Mouse (Mus musculus) neural tube, embryonic 12.5 days (tissue): ENCODE results near the gene Taf4. TPM values are rescaled to one million over a fixed set of nuclear protein-coding genes. Genes with fewer than 3 reads are reported as not detected.

Experiments
- ATAC-seq: fragments of 200-750 bp; cut with Nextera tagmentation; 2 replicates; pipeline ENCODE4 v1.8.0; 2017; ENCODE audit warnings: low read depth, mild to moderate bottlenecking, moderate TSS enrichment, moderate library complexity; ENCODE audit not compliant: low FRiP score
- H3K27ac ChIP-seq: fragments of 300-500 bp; sonication (generic); 2 replicates; pipeline ENCODE4 v1.5.1; 2016
- H3K27me3 ChIP-seq: fragments of 300-500 bp; sonication (generic); replicated peaks from 2 replicates; pipeline ENCODE4 v1.6.1; 2016; ENCODE audit warnings: mild to moderate bottlenecking
- H3K36me3 ChIP-seq: fragments of 300-500 bp; sonication (generic); 2 replicates; pipeline ENCODE4 v1.6.1; 2016; ENCODE audit warnings: mild to moderate bottlenecking
- H3K4me1 ChIP-seq: fragments of 300-500 bp; sonication (generic); 2 replicates; pipeline ENCODE4 v1.6.1; 2016
- H3K4me2 ChIP-seq: fragments of 300-500 bp; sonication (generic); replicated peaks from 2 replicates; pipeline ENCODE4 v1.6.1; 2016; ENCODE audit warnings: mild to moderate bottlenecking
- H3K4me3 ChIP-seq: fragments of 300-500 bp; sonication (generic); 2 replicates; pipeline ENCODE4 v1.5.1; 2016
- H3K9ac ChIP-seq: fragments of 300-500 bp; sonication (generic); 2 replicates; pipeline ENCODE4 v1.6.1; 2016; ENCODE audit warnings: mild to moderate bottlenecking
- H3K9me3 ChIP-seq: fragments of 300-500 bp; sonication (generic); 2 replicates; pipeline ENCODE4 v1.6.1; 2016; ENCODE audit warnings: mild to moderate bottlenecking
- WGBS: fragments of 180-500 bp; shearing (Covaris S2); methylation state at CpG from one replicate; pipeline ENCODE4 v1.1.7; 2016; 5-methylcytosine and 5-hydroxymethylcytosine counted together
- polyA plus RNA-seq: library from polyadenylated mRNA; unstranded; fragments of >200 nt; fragmentation: Nextera tagmentation; extraction: Ambion mirVana; gene quantifications from 2 replicates; pipeline ENCODE4 v1.2.1, GENCODE M21; 2016

The Taf4 gene
- polyA plus RNA-seq, 1 experiment from 2014 or later, result 4.1 TPM

DNA sequence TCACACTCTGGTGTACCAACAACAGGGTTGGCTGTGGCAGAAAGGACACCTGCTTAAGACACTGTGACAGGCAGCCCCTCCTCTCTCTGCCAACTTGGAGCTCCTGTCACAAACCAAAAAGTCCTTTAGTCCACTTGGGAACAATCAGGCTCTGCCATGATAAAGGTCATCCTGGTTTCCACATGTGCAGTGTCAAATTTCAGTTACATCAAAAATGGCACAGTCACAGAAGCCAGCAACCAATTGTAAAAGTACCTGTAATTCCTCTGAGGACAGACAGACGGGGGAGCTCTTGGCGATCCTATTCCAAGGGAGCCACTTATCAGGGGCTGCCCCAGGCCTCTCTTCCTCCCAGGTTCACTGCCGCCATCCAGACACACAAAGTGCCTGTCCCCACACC lies 17.1 kb downstream of the Taf4 start:
- H3K27ac ChIP-seq, result no peak overlapping the region
- WGBS, result 36% methylated on average over 3 of the region's 3 CpGs
- ATAC-seq, result no peak

GRCm38 (mm10) chr2:179951542-179952524 lies 24.6 kb downstream of the Taf4 start:
- 74% methylated on average over 14 of the region's 14 CpGs for WGBS
- Histone ChIP-seq H3K27me3 (no peaks in the 10 kb centered on the region), H3K9ac (no peak overlapping the region), H3K4me1 (peaks cover 15% of the 10 kb centered on the region), H3K36me3 (no peaks in the 10 kb centered on the region), H3K27ac (no peak overlapping the region), H3K4me3 (no peak overlapping the region), H3K9me3 (no peaks in the 10 kb centered on the region), H3K4me2 (no peak overlapping the region)
- no peak for ATAC-seq

More for the DNA sequence above, 17.1 kb downstream of the Taf4 start:
- no peaks in the 10 kb centered on the region for H3K9me3 ChIP-seq
- H3K27me3 ChIP-seq, result no peaks in the 10 kb centered on the region
- H3K4me1 ChIP-seq, result peaks cover 28% of the 10 kb centered on the region
- no peak overlapping the region for H3K4me2 ChIP-seq
- no peaks in the 10 kb centered on the region for H3K36me3 ChIP-seq
- H3K4me3 ChIP-seq, result no peak overlapping the region
- H3K9ac ChIP-seq, result no peak overlapping the region

- Histone ChIP-seq H3K36me3 (no peaks in the 10 kb centered on the region), H3K27ac (no peak overlapping the region), H3K9ac (no peak overlapping the region), H3K27me3 (no peaks in the 10 kb centered on the region), H3K9me3 (no peaks in the 10 kb centered on the region), H3K4me1 (peaks cover 33% of the 10 kb centered on the region), H3K4me2 (no peak overlapping the region), H3K4me3 (no peak overlapping the region)
- ATAC-seq, result no peak
- 91% methylated on average over 5 of the region's 5 CpGs for WGBS
Observed at GRCm38 (mm10) chr2:179948820-179949219, 27.6 kb downstream of the Taf4 start.

- WGBS, result 56% methylated on average over 5 of the region's 5 CpGs
- Histone ChIP-seq H3K27me3 (no peaks in the 10 kb centered on the region), H3K9me3 (no peaks in the 10 kb centered on the region), H3K4me2 (no peak overlapping the region), H3K9ac (no peak overlapping the region), H3K27ac (no peak overlapping the region), H3K4me3 (no peak overlapping the region), H3K4me1 (peaks cover 38% of the 10 kb centered on the region), H3K36me3 (no peaks in the 10 kb centered on the region)
- no peak for ATAC-seq
Observed at GRCm38 (mm10) chr2:179947607-179948006, 28.8 kb downstream of the Taf4 start.

DNA sequence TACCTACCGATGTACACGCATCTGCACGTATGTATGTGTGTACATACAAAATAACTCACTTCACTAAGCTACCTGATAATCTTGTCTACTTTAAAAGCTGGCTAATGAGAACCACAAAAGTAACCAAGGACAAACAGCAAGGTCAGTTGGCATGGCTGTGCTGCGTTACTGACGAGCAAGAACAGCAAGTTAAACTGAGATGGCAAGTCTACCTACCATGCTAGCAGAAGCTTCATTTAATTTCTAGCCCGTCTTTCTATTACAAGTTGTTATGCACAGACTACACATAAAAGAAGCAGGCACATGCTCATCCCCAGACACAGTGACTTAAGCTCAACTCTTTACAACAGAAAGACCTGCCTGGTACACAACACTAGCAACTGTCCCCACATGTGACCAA lies 29.9 kb downstream of the Taf4 start:
- Histone ChIP-seq H3K27ac (no peak overlapping the region), H3K9ac (no peak overlapping the region), H3K4me1 (peaks cover 38% of the 10 kb centered on the region), H3K36me3 (no peaks in the 10 kb centered on the region), H3K9me3 (no peaks in the 10 kb centered on the region), H3K4me3 (no peak overlapping the region), H3K27me3 (no peaks in the 10 kb centered on the region), H3K4me2 (no peak overlapping the region)
- no peak for ATAC-seq
- WGBS, result 92% methylated on average over 6 of the region's 6 CpGs

DNA sequence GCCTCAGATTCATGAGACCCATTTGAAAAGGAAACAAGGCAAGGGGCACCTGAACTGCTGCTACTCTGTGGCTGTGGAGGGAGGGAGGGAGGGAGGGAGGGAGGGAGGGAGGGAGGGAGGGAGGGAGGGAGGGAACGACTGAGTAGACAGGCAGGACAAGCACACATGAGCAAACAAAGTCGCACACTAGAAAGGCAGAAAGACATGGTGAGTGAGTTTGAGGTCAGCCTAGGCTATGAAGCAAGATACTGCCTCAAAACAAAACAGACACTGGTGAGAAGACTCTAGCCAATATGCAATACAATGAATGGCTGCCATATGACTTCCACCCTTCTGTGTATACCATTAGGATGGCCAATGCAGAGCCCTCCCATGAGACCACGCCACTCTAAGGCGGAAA lies 31.4 kb downstream of the Taf4 start:
- Histone ChIP-seq H3K4me3 (no peak overlapping the region), H3K27me3 (no peaks in the 10 kb centered on the region), H3K27ac (no peak overlapping the region), H3K36me3 (no peaks in the 10 kb centered on the region), H3K4me2 (no peak overlapping the region), H3K9ac (no peak overlapping the region), H3K9me3 (no peaks in the 10 kb centered on the region), H3K4me1 (peaks cover 39% of the 10 kb centered on the region)
- no peak for ATAC-seq
- WGBS, result 40% methylated on average over 4 of the region's 4 CpGs

DNA sequence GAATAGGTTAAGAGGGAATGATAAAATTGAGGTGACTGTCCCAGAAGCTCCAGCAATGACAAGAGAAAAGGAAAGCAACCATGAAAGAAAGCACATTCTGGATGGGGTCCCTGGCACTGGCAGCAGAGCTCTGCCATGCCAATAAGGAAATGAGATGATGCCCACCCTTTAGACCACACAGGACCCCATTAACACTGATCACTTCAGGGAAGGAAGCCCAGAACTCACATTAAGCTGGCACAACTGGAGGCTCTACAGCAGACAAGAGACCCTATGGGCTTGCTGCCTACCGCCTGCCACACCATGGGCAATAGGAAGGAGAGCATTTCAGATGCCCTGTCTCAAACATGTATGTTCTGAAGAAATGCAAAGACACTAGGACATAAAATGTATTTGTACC lies 34.8 kb downstream of the Taf4 start:
- peaks cover 31% of the 10 kb centered on the region for H3K4me1 ChIP-seq

GRCm38 (mm10) chr2:179937091-179937490 lies 39.4 kb downstream of the Taf4 start:
- no peak for ATAC-seq

More for the DNA sequence above, 34.8 kb downstream of the Taf4 start:
- Histone ChIP-seq H3K4me2 (no peak overlapping the region), H3K27ac (no peak overlapping the region), H3K27me3 (no peaks in the 10 kb centered on the region), H3K9ac (no peak overlapping the region), H3K4me3 (no peak overlapping the region), H3K9me3 (no peaks in the 10 kb centered on the region), H3K36me3 (peaks cover 6% of the 10 kb centered on the region)
- WGBS, result 100% methylated on average over 1 of the region's 1 CpGs
- no peak for ATAC-seq

DNA sequence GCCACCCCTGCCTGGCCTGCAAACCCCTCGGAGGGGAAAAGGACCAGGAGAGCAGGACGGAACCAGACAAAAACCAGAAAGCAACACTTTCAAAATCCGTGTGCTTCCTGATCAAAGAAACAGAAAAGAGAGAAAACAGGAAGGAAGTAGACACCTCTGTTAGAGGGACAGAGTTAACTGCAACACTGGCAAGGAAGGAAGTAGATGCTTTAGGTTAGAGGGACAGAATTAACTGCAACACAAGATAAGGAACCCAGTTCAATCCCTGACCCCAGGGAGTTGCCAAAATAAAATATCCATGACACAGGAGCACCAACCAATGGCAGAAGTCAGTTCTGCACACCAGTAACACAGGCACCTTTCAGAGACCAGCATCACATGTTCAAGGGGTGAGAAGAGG lies 42.3 kb downstream of the Taf4 start:
- no peaks in the 10 kb centered on the region for H3K27me3 ChIP-seq
- peaks cover 56% of the 10 kb centered on the region for H3K36me3 ChIP-seq
- H3K4me3 ChIP-seq, result no peak overlapping the region
- H3K27ac ChIP-seq, result no peak overlapping the region
- no peak overlapping the region for H3K4me2 ChIP-seq
- no peak for ATAC-seq
- H3K9me3 ChIP-seq, result no peaks in the 10 kb centered on the region
- 78% methylated on average over 3 of the region's 3 CpGs for WGBS
- no peaks in the 10 kb centered on the region; the same call in 1 of the 2 replicates for H3K4me1 ChIP-seq
- H3K9ac ChIP-seq, result no peak overlapping the region

More at GRCm38 (mm10) chr2:179937091-179937490, 39.4 kb downstream of the Taf4 start:
- 85% methylated on average over 4 of the region's 4 CpGs for WGBS
- Histone ChIP-seq H3K9ac (no peak overlapping the region), H3K36me3 (peaks cover 31% of the 10 kb centered on the region), H3K4me3 (no peak overlapping the region), H3K4me2 (no peak overlapping the region), H3K4me1 (peaks cover 8% of the 10 kb centered on the region; the same call in 1 of the 2 replicates), H3K27me3 (no peaks in the 10 kb centered on the region), H3K27ac (no peak overlapping the region), H3K9me3 (no peaks in the 10 kb centered on the region)

DNA sequence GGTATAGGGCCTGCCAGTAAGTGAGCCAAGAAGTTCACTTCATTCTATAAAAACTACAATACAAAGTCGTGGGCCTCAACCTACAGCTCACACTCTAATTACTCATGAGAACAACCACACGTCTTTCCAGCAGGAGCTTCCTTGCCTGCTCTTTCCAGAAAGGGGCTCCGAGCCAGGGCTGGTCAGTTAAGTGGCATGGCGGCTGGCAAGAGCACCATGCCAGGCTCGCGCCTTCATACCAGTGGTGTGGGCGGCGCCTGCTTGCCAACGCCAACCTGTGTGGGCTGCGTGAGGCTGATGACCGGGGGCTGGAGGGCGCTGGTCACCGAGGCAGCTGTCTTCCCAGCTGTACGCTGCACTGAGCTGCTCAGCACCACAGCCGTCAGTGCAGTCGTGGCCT lies 44.7 kb downstream of the Taf4 start:
- peaks cover 62% of the 10 kb centered on the region for H3K36me3 ChIP-seq
- no peak overlapping the region for H3K9ac ChIP-seq
- H3K27ac ChIP-seq, result no peak overlapping the region
- no peaks in the 10 kb centered on the region for H3K9me3 ChIP-seq
- no peak overlapping the region for H3K4me2 ChIP-seq
- WGBS, result 91% methylated on average over 16 of the region's 16 CpGs
- no peak for ATAC-seq
- H3K27me3 ChIP-seq, result no peaks in the 10 kb centered on the region
- no peaks in the 10 kb centered on the region for H3K4me1 ChIP-seq
- no peak overlapping the region for H3K4me3 ChIP-seq

DNA sequence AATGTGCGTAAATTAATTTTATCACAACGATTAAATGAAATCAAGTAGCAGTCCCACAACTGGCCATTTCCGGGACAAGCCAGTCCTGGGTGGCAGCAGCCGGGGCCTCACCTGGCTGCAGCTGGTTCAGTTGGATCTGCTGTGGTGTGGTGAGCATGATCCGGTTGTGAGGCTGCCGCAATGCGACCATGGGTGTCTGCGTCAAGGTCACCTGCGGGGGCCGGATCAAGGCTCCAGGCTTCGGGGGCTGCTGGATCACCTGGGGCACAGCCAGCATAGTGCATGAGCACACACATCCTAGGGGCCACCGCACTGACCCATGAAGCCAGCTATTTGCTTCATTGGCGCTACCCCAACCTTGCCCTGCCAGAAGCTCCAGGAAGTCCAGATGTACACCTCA lies 47.3 kb downstream of the Taf4 start:
- no peak overlapping the region for H3K4me2 ChIP-seq
- no peak overlapping the region for H3K9ac ChIP-seq
- no peak overlapping the region for H3K27ac ChIP-seq
- no peak for ATAC-seq
- no peaks in the 10 kb centered on the region for H3K4me1 ChIP-seq
- H3K27me3 ChIP-seq, result no peaks in the 10 kb centered on the region
- no peak overlapping the region for H3K4me3 ChIP-seq
- H3K9me3 ChIP-seq, result no peaks in the 10 kb centered on the region
- WGBS, result 88% methylated on average over 13 of the region's 13 CpGs
- peaks cover 74% of the 10 kb centered on the region for H3K36me3 ChIP-seq

GRCm38 (mm10) chr2:179924038-179924437 lies 52.4 kb downstream of the Taf4 start:
- Histone ChIP-seq H3K4me3 (no peak overlapping the region), H3K36me3 (peaks cover 86% of the 10 kb centered on the region), H3K9ac (no peak overlapping the region), H3K4me1 (no peaks in the 10 kb centered on the region), H3K4me2 (no peak overlapping the region), H3K9me3 (peaks cover 5% of the 10 kb centered on the region; the same call in 1 of the 2 replicates), H3K27me3 (no peaks in the 10 kb centered on the region), H3K27ac (no peak overlapping the region)
- no peak for ATAC-seq
- WGBS, result 89% methylated on average over 6 of the region's 6 CpGs
